Mouse (Mus musculus) spleen, adult 2 months (tissue): ENCODE measurements around the gene Abcc1.

ENCODE experiments used
- CTCF ChIP-seq: fragments of 200-500 bp; IDR thresholded peaks from 2 replicates; pipeline ENCODE4 v1.5.1; 2011; ENCODE audit warnings: mild to moderate bottlenecking, inconsistent platforms; ENCODE audit not compliant: insufficient read depth, insufficient read length, insufficient replicate concordance; ENCODE audit errors: extremely low read depth
- POLR2A ChIP-seq: fragments of 200-500 bp; IDR thresholded peaks from 2 replicates; pipeline ENCODE4 v1.6.1; 2011; ENCODE audit warnings: low read depth, low read length, inconsistent platforms

GRCm38 (mm10) chr16:14363496-14363895 is 2.1 kb downstream of the Abcc1 start:
- TF ChIP-seq CTCF = no peak
- no peak for TF ChIP-seq POLR2A
